Mouse (Mus musculus): ENCODE results near the gene Cd79b. TPM values are rescaled to one million over a fixed set of nuclear protein-coding genes. Genes with fewer than 3 reads are reported as not detected.

The Cd79b gene
- polyA plus RNA-seq, 1 experiment from 2014 or later: 1.3 TPM

GRCm38 (mm10) chr11:106329682-106330081 lies 15.1 kb upstream of the Cd79b start:
- ATAC-seq (replicated peaks; ENCODE audit: insufficient number of reproducible peaks, low FRiP score, low TSS enrichment, low read depth): no peak
- H3K9me3 ChIP-seq (replicated peaks; ENCODE audit: control insufficient read depth, low read length): no peaks in the 10 kb centered on the region

GRCm38 (mm10) chr11:106329128-106329527 lies 14.6 kb upstream of the Cd79b start:
- ATAC-seq (replicated peaks; ENCODE audit: insufficient number of reproducible peaks, low FRiP score, low TSS enrichment, low read depth): no peak
- DNase-seq (ENCODE audit: low spot score): no peak
- Histone ChIP-seq H3K9ac (replicated peaks; ENCODE audit: low read length) (no peak overlapping the region), H3K27me3 (ENCODE audit: control insufficient read depth, insufficient read depth, low read length) (no peaks in the 10 kb centered on the region), H3K4me3 (ENCODE audit: low read depth, low read length) (no peak overlapping the region), H3K9me3 (replicated peaks; ENCODE audit: control insufficient read depth, low read length) (no peaks in the 10 kb centered on the region), H3K4me1 (ENCODE audit: control insufficient read depth, insufficient read depth, low read length) (no peaks in the 10 kb centered on the region), H3K36me3 (replicated peaks; ENCODE audit: control insufficient read depth, insufficient read depth, low read depth, low read length) (no peaks in the 10 kb centered on the region), H3K4me2 (ENCODE audit: low read depth, low read length) (no peak overlapping the region), H3K27ac (replicated peaks; ENCODE audit: low read depth, low read length) (no peak overlapping the region)
- WGBS: 79% methylated on average over 6 of the region's 6 CpGs

More at GRCm38 (mm10) chr11:106329682-106330081, 15.1 kb upstream of the Cd79b start:
- H3K36me3 ChIP-seq (replicated peaks; ENCODE audit: control insufficient read depth, insufficient read depth, low read depth, low read length): no peaks in the 10 kb centered on the region
- H3K27me3 ChIP-seq (ENCODE audit: control insufficient read depth, insufficient read depth, low read length): no peaks in the 10 kb centered on the region
- H3K9ac ChIP-seq (replicated peaks; ENCODE audit: low read length): no peak overlapping the region
- no peaks in the 10 kb centered on the region for H3K4me1 ChIP-seq (ENCODE audit: control insufficient read depth, insufficient read depth, low read length)
- H3K4me3 ChIP-seq (ENCODE audit: low read depth, low read length): no peak overlapping the region
- H3K4me2 ChIP-seq (ENCODE audit: low read depth, low read length): no peak overlapping the region
- DNase-seq (ENCODE audit: low spot score): peak; percentile 48
- H3K27ac ChIP-seq (replicated peaks; ENCODE audit: low read depth, low read length): no peak overlapping the region
- WGBS: 66% methylated on average over 7 of the region's 7 CpGs

- ATAC-seq (replicated peaks; ENCODE audit: insufficient number of reproducible peaks, low FRiP score, low TSS enrichment, low read depth) (0 out of 2 replicates have a peak, but pooled peaks have one; percentile 20), DNase-seq (ENCODE audit: low spot score) (no peak)
- WGBS: 47% methylated on average over 5 of the region's 5 CpGs
- no peaks in the 10 kb centered on the region for H3K36me3 ChIP-seq (replicated peaks; ENCODE audit: control insufficient read depth, insufficient read depth, low read depth, low read length)
- no peak overlapping the region for H3K27ac ChIP-seq (replicated peaks; ENCODE audit: low read depth, low read length)
- no peak overlapping the region for H3K9ac ChIP-seq (replicated peaks; ENCODE audit: low read length)
- H3K4me1 ChIP-seq (ENCODE audit: control insufficient read depth, insufficient read depth, low read length): no peaks in the 10 kb centered on the region
- H3K27me3 ChIP-seq (ENCODE audit: control insufficient read depth, insufficient read depth, low read length): no peaks in the 10 kb centered on the region
- no peak overlapping the region for H3K4me3 ChIP-seq (ENCODE audit: low read depth, low read length)
- H3K9me3 ChIP-seq (replicated peaks; ENCODE audit: control insufficient read depth, low read length): no peaks in the 10 kb centered on the region
- no peak overlapping the region for H3K4me2 ChIP-seq (ENCODE audit: low read depth, low read length)
These were observed 14.0 kb upstream of the Cd79b start for GRCm38 (mm10) chr11:106328521-106328920.

- Histone ChIP-seq H3K27ac (replicated peaks; ENCODE audit: low read depth, low read length) (no peak overlapping the region), H3K4me2 (ENCODE audit: low read depth, low read length) (no peak overlapping the region), H3K4me3 (ENCODE audit: low read depth, low read length) (no peak overlapping the region), H3K9me3 (replicated peaks; ENCODE audit: control insufficient read depth, low read length) (no peaks in the 10 kb centered on the region), H3K9ac (replicated peaks; ENCODE audit: low read length) (no peak overlapping the region), H3K36me3 (replicated peaks; ENCODE audit: control insufficient read depth, insufficient read depth, low read depth, low read length) (no peaks in the 10 kb centered on the region), H3K4me1 (ENCODE audit: control insufficient read depth, insufficient read depth, low read length) (no peaks in the 10 kb centered on the region), H3K27me3 (ENCODE audit: control insufficient read depth, insufficient read depth, low read length) (no peaks in the 10 kb centered on the region)
- ATAC-seq (replicated peaks; ENCODE audit: insufficient number of reproducible peaks, low FRiP score, low TSS enrichment, low read depth) (no peak), DNase-seq (ENCODE audit: low spot score) (no peak)
- 87% methylated on average over 8 of the region's 8 CpGs for WGBS
These were observed 11.9 kb upstream of the Cd79b start for GRCm38 (mm10) chr11:106326475-106326874.

GRCm38 (mm10) chr11:106325566-106326206 lies 11.1 kb upstream of the Cd79b start:
- Histone ChIP-seq H3K36me3 (replicated peaks; ENCODE audit: control insufficient read depth, insufficient read depth, low read depth, low read length) (no peaks in the 10 kb centered on the region), H3K9ac (replicated peaks; ENCODE audit: low read length) (no peak overlapping the region), H3K27ac (replicated peaks; ENCODE audit: low read depth, low read length) (no peak overlapping the region), H3K4me3 (ENCODE audit: low read depth, low read length) (no peak overlapping the region), H3K27me3 (ENCODE audit: control insufficient read depth, insufficient read depth, low read length) (no peaks in the 10 kb centered on the region), H3K4me2 (ENCODE audit: low read depth, low read length) (no peak overlapping the region), H3K4me1 (ENCODE audit: control insufficient read depth, insufficient read depth, low read length) (no peaks in the 10 kb centered on the region), H3K9me3 (replicated peaks; ENCODE audit: control insufficient read depth, low read length) (no peaks in the 10 kb centered on the region)
- ATAC-seq (replicated peaks; ENCODE audit: insufficient number of reproducible peaks, low FRiP score, low TSS enrichment, low read depth): no peak
- 65% methylated on average over 8 of the region's 8 CpGs for WGBS
- DNase-seq (ENCODE audit: low spot score): peak; percentile 72

- WGBS: 58% methylated on average over 5 of the region's 5 CpGs
- Histone ChIP-seq H3K4me3 (ENCODE audit: low read depth, low read length) (no peak overlapping the region), H3K27me3 (ENCODE audit: control insufficient read depth, insufficient read depth, low read length) (no peaks in the 10 kb centered on the region), H3K9ac (replicated peaks; ENCODE audit: low read length) (no peak overlapping the region), H3K27ac (replicated peaks; ENCODE audit: low read depth, low read length) (no peak overlapping the region), H3K36me3 (replicated peaks; ENCODE audit: control insufficient read depth, insufficient read depth, low read depth, low read length) (no peaks in the 10 kb centered on the region), H3K9me3 (replicated peaks; ENCODE audit: control insufficient read depth, low read length) (no peaks in the 10 kb centered on the region), H3K4me1 (ENCODE audit: control insufficient read depth, insufficient read depth, low read length) (no peaks in the 10 kb centered on the region), H3K4me2 (ENCODE audit: low read depth, low read length) (no peak overlapping the region)
- ATAC-seq (replicated peaks; ENCODE audit: insufficient number of reproducible peaks, low FRiP score, low TSS enrichment, low read depth): no peak
- DNase-seq (ENCODE audit: low spot score): no peak
These were observed 10.3 kb upstream of the Cd79b start for GRCm38 (mm10) chr11:106324858-106325257.

GRCm38 (mm10) chr11:106318406-106319366 lies 4.1 kb upstream of the Cd79b start:
- H3K9me3 ChIP-seq (replicated peaks; ENCODE audit: control insufficient read depth, low read length): no peaks in the 10 kb centered on the region
- H3K4me1 ChIP-seq (ENCODE audit: control insufficient read depth, insufficient read depth, low read length): peaks cover 6% of the 10 kb centered on the region; the same call in 1 of the 2 replicates
- ATAC-seq (replicated peaks; ENCODE audit: insufficient number of reproducible peaks, low FRiP score, low TSS enrichment, low read depth) (no peak), DNase-seq (ENCODE audit: low spot score) (no peak)
- H3K27me3 ChIP-seq (ENCODE audit: control insufficient read depth, insufficient read depth, low read length): no peaks in the 10 kb centered on the region
- H3K4me2 ChIP-seq (ENCODE audit: low read depth, low read length): no peak overlapping the region
- H3K9ac ChIP-seq (replicated peaks; ENCODE audit: low read length): no peak overlapping the region
- no peak overlapping the region for H3K4me3 ChIP-seq (ENCODE audit: low read depth, low read length)
- H3K36me3 ChIP-seq (replicated peaks; ENCODE audit: control insufficient read depth, insufficient read depth, low read depth, low read length): no peaks in the 10 kb centered on the region
- WGBS: 70% methylated on average over 21 of the region's 21 CpGs
- no peak overlapping the region for H3K27ac ChIP-seq (replicated peaks; ENCODE audit: low read depth, low read length)

- WGBS: 87% methylated on average over 7 of the region's 7 CpGs
These were observed 3.2 kb upstream of the Cd79b start for GRCm38 (mm10) chr11:106317801-106318200.

More at GRCm38 (mm10) chr11:106317801-106318200, 3.2 kb upstream of the Cd79b start:
- H3K9me3 ChIP-seq (replicated peaks; ENCODE audit: control insufficient read depth, low read length): no peaks in the 10 kb centered on the region
- no peaks in the 10 kb centered on the region for H3K27me3 ChIP-seq (ENCODE audit: control insufficient read depth, insufficient read depth, low read length)
- ATAC-seq (replicated peaks; ENCODE audit: insufficient number of reproducible peaks, low FRiP score, low TSS enrichment, low read depth) (no peak), DNase-seq (ENCODE audit: low spot score) (no peak)
- H3K9ac ChIP-seq (replicated peaks; ENCODE audit: low read length): no peak overlapping the region
- no peak overlapping the region for H3K4me3 ChIP-seq (ENCODE audit: low read depth, low read length)
- H3K4me2 ChIP-seq (ENCODE audit: low read depth, low read length): no peak overlapping the region
- no peak overlapping the region for H3K27ac ChIP-seq (replicated peaks; ENCODE audit: low read depth, low read length)
- H3K36me3 ChIP-seq (replicated peaks; ENCODE audit: control insufficient read depth, insufficient read depth, low read depth, low read length): no peaks in the 10 kb centered on the region
- peaks cover 6% of the 10 kb centered on the region; the same call in 1 of the 2 replicates for H3K4me1 ChIP-seq (ENCODE audit: control insufficient read depth, insufficient read depth, low read length)
